Mouse (Mus musculus): ENCODE measurements at regions not wholly inside any gene's neighbourhood (a gene's known extent, or its start where the extent isn't known, plus 50 kb on each side); places are given as distances from the start of the nearest gene placed in this dataset.

GRCm38 (mm10) chr6:91619735-91620732 is 63.8 kb upstream of the Slc6a6 start:
- TF ChIP-seq CTCF (IDR thresholded peaks at IDR 0.05; ENCODE audit: control insufficient read depth, insufficient read depth, insufficient read length) (no peak), USF1 (IDR thresholded peaks at IDR 0.05; ENCODE audit: low read depth) (peak; percentile 22), MAX (IDR thresholded peaks at IDR 0.05) (peak; percentile 83), MYOG (IDR thresholded peaks at IDR 0.05; ENCODE audit: control insufficient read depth, extremely low read depth, insufficient read length) (no peak), MYOD1 (IDR thresholded peaks at IDR 0.05; ENCODE audit: control insufficient read depth, insufficient read length, low read depth) (peak; percentile 86)
